Mouse (Mus musculus) cerebellum, adult 2 months (tissue): ENCODE measurements around the gene Nkd2. TPM values are rescaled to one million over a fixed set of nuclear protein-coding genes. Genes with fewer than 3 reads are reported as not detected.

Source experiments
- DNase-seq, 2 experiments: peaks; one replicate each; pipeline ENCODE4 v3.0.0; 2021
- H3K27ac ChIP-seq: fragments of 200-500 bp; 2 replicates; pipeline ENCODE4 v1.5.1; 2012; ENCODE audit warnings: low read length, control low read depth, inconsistent platforms; ENCODE audit not compliant: insufficient read depth
- H3K27me3 ChIP-seq: fragments of 200-500 bp; 2 replicates; pipeline ENCODE4 v1.6.1; 2012; ENCODE audit warnings: inconsistent platforms, mild to moderate bottlenecking, low read length, moderate library complexity; ENCODE audit not compliant: control insufficient read depth, insufficient read depth
- H3K4me1 ChIP-seq: fragments of 200-500 bp; 2 replicates; pipeline ENCODE4 v1.6.1; 2011; ENCODE audit warnings: low read length; ENCODE audit not compliant: control insufficient read depth, insufficient read depth
- H3K4me3 ChIP-seq: fragments of 200-500 bp; replicated peaks from 2 replicates; pipeline ENCODE3; 2011; ENCODE audit warnings: mild to moderate bottlenecking, low read depth, low read length, control low read depth; ENCODE audit not compliant: insufficient read depth
- CTCF ChIP-seq: fragments of 200-500 bp; IDR thresholded peaks from 2 replicates; pipeline ENCODE4 v1.5.1; 2011; ENCODE audit warnings: low read depth, mild to moderate bottlenecking, control low read depth, low read length, moderate library complexity, borderline replicate concordance; ENCODE audit not compliant: insufficient read depth
- POLR2A ChIP-seq: fragments of 200-500 bp; IDR thresholded peaks from 2 replicates; pipeline ENCODE4 v1.6.1; 2011; ENCODE audit warnings: low read length, control low read depth, borderline replicate concordance; ENCODE audit not compliant: insufficient read depth
- WGBS: fragments of 180-500 bp; shearing (Covaris S2); methylation state at CpG from one replicate; pipeline ENCODE4 v1.1.7; 2018; 5-methylcytosine and 5-hydroxymethylcytosine counted together
- polyA plus RNA-seq: library from polyadenylated mRNA; depleted of rRNA; stranded (reverse); fragments of >200 nt; gene quantifications from 2 replicates; pipeline ENCODE4 v1.2.3, GENCODE M21; 2012

Nkd2 gene
- polyA plus RNA-seq, 1 experiment, result 2.4 TPM

DNA sequence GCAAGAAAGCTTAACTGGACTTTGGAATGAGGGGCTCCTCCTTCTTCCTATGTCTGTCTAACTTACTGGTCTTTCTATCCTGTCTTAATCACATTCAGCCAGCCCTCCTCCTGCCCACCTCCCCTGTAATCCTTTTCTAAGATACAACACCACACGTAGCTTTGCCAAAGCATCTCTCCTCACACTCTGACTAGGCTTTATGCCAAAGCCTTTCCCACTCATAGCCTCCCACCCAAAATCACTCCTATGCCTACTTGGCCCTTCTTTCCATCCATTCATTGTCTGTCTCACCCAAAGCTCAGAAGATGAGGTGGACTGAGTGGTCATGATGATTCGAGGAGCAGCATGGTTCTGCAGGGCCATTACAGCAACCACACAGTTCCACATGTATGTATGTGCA is 24.7 kb upstream of the Nkd2 start:
- 56% methylated on average over 2 of the region's 2 CpGs for WGBS
- no peak for TF ChIP-seq CTCF
- no peak for TF ChIP-seq POLR2A
- DNase-seq, result no peak

DNA sequence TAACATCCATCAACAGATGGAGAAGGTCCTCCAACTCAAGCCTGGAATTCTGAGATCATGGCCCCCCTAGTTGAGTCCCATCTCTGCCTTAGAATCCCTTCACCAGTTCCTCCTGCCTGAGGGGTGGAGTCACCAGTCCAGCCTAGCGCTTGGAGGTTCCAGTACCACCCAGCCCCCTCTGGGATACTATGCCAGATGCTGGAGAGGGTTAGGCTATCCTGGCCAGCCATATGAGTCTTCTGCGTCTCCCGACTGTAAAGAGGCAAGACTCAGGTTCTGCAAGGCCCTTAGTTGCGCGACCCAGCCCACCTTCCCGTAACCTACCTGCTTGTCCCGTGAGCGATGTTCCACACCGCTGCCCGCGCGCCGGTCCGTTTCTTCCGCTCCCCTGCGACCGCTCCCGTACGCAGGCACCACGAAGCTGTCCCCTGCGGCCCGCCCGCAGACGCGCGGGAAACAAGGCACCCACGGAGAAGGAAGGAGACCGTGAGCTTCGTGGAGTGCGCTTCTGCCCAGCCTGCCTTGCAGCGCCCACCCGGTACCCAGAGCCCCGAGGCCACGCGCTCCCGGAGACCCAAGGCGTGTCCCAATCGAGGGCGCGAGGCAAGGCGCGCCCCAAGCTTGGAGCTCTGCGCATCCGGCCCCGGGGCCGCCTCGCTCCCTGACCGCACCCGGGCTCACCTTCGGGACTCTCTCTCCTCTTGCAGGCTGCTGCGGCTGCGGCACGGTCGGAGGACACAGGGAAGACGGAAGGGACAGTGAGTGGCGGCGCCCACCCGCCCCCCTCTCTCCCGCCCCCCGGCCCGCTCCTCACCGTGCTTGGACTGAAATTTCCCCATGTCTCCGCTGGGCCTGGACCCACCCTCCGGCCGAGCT is 604 bp downstream of the Nkd2 start:
- Histone ChIP-seq H3K4me3 (peak overlapping the region; percentile 10), H3K27ac (no peak overlapping the region), H3K4me1 (no peaks in the 10 kb centered on the region; the same call in 1 of the 2 replicates), H3K27me3 (peaks cover 2% of the 10 kb centered on the region; the same call in 1 of the 2 replicates)
- 2% methylated on average over 59 of the region's 65 CpGs for WGBS
- TF ChIP-seq CTCF (no peak), POLR2A (no peak)
- DNase-seq, result no peak

More for the DNA sequence above, 24.7 kb upstream of the Nkd2 start:
- Histone ChIP-seq H3K27me3 (no peaks in the 10 kb centered on the region; the same call in 1 of the 2 replicates), H3K4me3 (no peak overlapping the region), H3K27ac (no peak overlapping the region), H3K4me1 (no peaks in the 10 kb centered on the region)

DNA sequence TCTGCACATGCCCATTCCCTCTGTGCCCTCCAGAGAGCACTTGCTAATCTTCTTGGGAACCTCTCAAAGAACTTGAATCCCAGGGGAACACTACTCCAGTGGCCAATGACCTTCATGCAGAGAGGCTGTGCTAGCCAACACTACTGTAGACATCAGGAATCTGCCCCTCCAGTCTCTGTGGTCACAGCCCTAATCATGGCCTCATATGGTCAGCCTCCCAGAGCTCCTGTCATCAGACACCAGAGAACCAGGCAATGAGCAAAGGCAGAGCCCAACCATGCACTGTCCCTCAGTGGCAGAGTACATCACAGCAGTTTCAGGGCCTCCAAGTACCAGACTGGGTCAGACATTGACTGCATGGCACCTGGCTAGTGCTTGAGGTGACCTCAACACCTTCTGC is 4.7 kb downstream of the Nkd2 start:
- peaks cover 2% of the 10 kb centered on the region; the same call in 1 of the 2 replicates for H3K27me3 ChIP-seq
- TF ChIP-seq POLR2A (no peak), CTCF (no peak)

DNA sequence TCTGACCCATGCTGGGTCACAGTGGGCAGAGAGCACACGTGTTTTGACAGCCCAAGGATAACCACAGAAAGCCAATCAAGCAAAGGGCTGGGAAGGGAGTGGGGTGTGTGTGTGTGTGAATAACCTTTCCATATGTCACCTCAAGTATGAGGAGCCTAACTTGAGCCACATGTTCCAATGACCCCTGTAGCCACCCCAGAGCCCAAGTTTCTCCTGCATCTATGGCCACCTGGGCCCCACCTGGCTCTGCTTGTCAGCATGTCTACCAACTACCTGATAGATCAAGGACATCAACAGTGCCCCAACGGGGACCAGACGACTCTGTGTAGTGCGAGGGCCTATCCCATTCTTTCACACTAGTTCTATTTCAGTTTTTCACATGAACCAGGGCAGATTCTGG is 7.7 kb downstream of the Nkd2 start:
- TF ChIP-seq POLR2A (no peak), CTCF (no peak)
- 82% methylated on average over 4 of the region's 4 CpGs for WGBS
- no peak for DNase-seq
- no peaks in the 10 kb centered on the region for H3K4me1 ChIP-seq
- H3K4me3 ChIP-seq, result no peak overlapping the region
- no peaks in the 10 kb centered on the region for H3K27me3 ChIP-seq
- no peak overlapping the region for H3K27ac ChIP-seq

More for the DNA sequence above, 4.7 kb downstream of the Nkd2 start:
- H3K4me3 ChIP-seq, result no peak overlapping the region
- H3K4me1 ChIP-seq, result no peaks in the 10 kb centered on the region; the same call in 1 of the 2 replicates
- no peak for DNase-seq
- H3K27ac ChIP-seq, result no peak overlapping the region

DNA sequence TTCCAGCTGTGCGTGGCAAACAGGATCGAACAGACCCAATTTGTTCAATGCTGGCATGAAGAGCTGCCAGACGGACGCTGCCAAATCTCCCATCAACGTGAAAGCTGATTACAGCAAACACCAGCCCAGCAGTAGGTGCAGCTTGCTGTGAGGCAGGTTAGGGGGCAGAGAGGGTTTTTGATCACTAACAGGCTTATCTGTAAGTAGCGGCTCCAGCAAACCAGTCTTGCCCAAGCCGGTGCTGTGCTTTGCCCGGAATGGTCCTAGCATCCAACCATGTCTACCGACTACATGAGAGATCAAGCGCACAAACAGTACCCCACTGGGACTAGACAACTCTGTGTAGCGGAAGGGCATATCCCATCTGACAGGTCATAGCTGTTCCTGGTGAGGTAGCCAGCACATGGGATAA is 8.3 kb downstream of the Nkd2 start:
- Histone ChIP-seq H3K4me3 (no peak overlapping the region), H3K27me3 (no peaks in the 10 kb centered on the region), H3K4me1 (no peaks in the 10 kb centered on the region), H3K27ac (no peak overlapping the region)
- TF ChIP-seq CTCF (no peak), POLR2A (no peak)
- no peak for DNase-seq
- 17% methylated on average over 11 of the region's 11 CpGs for WGBS

DNA sequence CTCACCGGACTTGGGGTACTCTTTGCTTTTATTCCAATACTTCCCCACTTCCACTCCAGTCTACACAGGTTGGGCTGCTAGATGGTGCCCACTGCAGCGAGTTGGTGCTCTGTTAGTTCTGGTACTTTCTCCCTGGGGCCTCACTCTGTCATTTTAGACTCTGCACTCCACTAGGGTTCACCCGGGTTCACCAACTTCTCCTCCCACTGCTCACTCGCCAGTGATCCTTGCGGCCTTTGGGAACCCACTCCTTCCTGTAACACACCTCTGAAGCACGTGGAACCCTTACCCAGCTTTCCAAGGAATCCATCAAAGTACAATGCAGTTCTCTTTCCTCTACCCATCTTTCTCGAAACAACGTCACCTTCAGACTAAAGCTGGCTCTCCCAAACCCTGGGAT is 9.7 kb downstream of the Nkd2 start:
- TF ChIP-seq CTCF (no peak), POLR2A (no peak)
- DNase-seq, result no peak
- Histone ChIP-seq H3K4me1 (no peaks in the 10 kb centered on the region), H3K27ac (no peak overlapping the region), H3K4me3 (no peak overlapping the region), H3K27me3 (no peaks in the 10 kb centered on the region)
- 90% methylated on average over 8 of the region's 8 CpGs for WGBS

DNA sequence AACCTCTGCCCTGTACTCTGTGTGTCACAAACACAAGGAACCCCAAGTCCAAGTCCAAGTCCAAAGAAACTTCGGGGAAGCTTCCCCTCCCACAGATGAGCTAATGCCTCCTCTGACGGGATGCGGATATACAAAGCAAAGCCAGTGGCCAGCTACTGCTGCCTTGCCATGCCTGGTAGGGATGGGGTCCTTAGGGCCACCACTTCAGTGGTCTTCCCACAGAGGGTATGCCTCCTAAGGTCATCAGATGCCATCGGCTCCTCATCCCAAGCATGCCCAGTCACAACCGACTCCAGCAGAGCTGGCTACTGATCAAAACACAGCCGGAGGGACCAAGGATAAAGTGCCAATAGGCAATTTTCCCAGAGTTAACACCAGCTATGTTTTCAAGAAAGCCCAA is 10.9 kb downstream of the Nkd2 start:
- Histone ChIP-seq H3K4me3 (no peak overlapping the region), H3K27ac (no peak overlapping the region), H3K4me1 (no peaks in the 10 kb centered on the region), H3K27me3 (no peaks in the 10 kb centered on the region)
- no peak for DNase-seq
- TF ChIP-seq CTCF, result no peak
- no peak for TF ChIP-seq POLR2A
- WGBS, result 23% methylated on average over 6 of the region's 6 CpGs

DNA sequence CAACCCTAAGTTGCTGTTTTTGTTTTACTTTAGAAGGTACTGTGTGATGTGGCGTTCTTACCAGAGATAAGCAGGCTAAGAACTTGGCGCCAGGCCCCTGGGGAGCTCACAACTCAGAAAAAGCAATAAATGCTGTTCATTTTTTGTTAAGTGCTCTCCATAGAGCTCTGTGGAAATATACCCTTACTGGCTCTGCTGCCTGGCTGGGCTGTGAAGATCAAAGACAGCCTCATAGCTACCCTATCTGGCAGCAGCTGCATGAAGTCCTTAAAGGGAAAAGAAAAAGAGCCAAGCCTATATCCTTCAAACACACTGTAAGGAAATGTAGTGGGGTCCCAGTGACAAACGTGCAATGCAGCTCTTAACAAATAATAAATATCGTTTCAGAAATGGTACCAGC is 11.6 kb downstream of the Nkd2 start:
- WGBS, result 62% methylated on average over 4 of the region's 4 CpGs
- Histone ChIP-seq H3K27ac (no peak overlapping the region), H3K4me1 (no peaks in the 10 kb centered on the region), H3K27me3 (no peaks in the 10 kb centered on the region), H3K4me3 (no peak overlapping the region)
- TF ChIP-seq CTCF (no peak), POLR2A (no peak)
- DNase-seq, result no peak
